Mouse (Mus musculus): ENCODE measurements around the gene Cfap74.
A peak's percentile ranks its signal among the peaks of the same experiment; 100 is the strongest.

The Cfap74 gene

DNA sequence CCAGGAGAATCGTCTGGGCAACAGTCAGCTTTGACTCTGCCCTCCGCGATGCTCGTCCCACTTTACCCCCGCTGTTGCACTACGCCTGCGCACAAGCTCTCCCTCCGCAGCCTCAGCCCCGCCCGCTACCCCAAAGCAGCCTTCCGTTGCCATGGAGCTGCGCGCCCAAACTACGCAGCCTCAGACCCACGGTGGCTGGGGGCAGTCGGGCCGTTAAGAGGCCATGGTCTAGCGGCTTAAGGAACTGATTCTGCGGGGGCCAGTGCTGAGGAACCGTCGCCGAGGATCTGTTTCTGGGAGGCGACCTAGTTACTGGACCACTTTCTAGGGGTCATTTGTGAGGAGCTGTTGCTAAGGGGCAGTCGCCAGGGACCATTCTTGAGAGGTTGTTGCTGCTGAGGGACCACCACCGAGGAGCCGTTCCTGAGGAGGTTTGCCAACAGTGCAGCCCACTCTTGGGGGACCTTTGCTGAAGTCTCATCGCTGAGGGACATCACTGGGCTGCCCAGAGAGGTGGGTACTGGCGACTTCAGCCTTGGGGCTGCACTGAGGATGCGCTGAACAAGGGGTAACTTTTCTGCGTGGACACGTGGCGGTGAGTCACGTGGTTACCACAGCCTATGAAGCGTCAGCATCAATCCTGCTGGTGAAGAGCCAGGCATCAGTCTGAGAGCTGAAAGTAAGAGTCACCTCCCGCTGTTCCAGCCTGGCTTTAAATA is at the start of gene Cfap74:
Gene Cfap74 (plus strand): TSS at position 133 of the 719 bp plus-strand sequence.
- DNase-seq (ENCODE audit: low spot score in 2 of 2): peak; percentile 29 to 45

DNA sequence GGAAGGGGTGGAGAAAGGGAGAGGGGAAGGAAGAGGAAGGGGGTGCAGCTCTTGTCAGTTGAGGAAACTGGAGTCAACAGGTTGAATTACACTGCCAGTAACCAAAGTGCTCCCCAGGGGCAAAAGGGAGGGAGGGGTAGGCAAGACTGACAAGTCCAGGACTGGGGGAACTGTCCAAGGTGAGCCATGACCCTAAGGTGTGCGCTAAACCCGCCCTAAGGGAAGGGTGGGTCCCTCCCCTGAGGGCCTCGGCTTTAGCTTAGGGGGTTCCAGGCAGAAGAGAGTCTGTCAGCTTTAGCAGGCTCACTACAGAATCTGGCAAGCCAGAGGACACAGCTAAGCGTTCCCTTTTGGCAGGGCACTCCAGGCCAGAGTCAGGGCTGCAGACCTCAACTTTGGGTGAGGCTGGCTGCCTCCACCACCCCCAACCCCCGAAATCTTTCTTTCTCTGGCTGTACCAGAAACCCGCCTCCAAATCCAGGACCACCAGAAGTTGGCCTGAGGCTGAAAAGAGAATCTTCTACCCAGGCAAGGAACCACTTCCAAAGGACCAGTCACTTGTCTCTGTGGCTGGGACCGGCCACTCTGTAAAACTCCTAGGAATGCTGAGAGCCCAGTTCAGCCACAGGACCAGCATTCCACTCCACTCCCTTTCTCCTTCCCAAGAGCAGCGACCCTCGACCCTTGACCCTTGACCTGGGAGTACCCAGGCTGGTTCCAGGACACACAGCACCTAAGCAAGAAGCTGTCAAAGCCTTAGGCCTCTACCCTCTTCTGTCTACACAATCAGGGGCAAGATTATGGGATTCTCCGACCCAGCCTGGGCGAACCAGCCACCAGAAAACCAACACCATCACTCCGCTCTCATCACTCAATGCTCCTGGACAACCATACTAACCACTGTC is 49.2 kb upstream of the Cfap74 start:
- DNase-seq (ENCODE audit: low spot score in 2 of 2): no peak

DNA sequence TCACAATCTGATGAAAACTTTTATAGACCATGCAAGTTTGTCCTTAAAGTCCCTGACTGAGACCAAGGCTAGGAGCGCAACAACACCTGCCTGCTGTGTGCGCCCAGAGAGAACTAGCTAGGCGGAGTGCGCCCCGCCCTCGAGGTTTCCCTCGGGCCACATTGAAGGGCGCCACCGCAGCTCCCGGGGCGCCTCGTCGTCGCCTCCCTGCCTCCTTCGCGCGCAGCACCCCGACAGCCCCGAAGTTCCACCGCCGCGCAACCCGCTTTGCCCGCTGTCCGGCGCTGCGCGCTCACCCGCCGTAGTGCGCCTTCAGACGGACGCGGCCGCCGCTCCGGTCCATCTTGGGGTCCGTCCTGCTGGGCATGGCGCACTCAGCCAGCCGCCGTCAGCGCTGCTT is 48.1 kb upstream of the Cfap74 start:
- DNase-seq (ENCODE audit: low spot score in 2 of 2): peak in 1 of 2 experiments; percentile 6

DNA sequence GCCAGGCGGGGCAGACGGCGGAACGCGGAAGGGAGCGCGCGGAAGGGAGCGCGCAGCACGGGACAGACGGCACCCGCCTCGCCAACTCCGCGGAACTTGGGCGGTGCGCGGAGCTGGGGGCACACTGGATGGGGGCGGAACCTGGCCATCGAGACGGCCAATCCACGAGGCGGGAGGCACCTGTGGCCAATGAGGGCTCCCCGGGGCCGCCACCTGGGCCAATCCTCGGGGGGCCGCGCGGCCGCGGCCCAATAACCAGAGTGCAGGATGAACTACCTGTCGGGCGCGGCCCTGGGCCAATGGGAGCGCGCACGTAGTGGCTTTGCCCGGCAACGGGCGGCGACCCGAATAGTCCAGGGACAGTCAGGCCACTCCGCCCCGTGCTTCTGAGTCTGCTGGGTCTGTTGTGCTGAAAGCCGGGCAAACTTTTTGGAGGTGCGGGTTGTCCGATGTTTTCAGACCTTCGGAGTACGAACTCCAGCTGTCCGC is 47.6 kb upstream of the Cfap74 start, which contains the start of gene Prkcz:
Gene Prkcz (minus strand): TSS at position 59 of the 489 bp plus-strand sequence.
- peak; percentile 76 to 78 for DNase-seq (ENCODE audit: low spot score in 2 of 2)

DNA sequence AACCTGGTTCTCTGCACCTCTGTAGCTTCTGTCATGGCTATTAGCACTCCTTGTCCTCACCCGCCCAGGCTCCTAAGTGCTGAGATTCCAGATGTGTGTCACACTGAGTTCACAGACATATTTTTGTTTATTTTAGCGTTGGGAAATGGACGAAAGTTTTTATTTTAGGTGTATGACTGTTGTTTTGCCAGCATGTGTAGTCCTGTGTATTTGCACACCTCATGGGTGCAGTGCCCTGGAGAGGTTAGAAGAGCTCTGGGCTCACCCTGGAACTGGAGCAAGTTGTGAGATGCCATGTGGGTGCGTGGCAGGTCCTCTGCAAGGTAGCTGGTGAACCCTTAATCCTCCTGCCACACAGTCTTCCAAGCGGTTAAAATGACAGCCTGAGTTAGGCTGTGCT is 46.5 kb upstream of the Cfap74 start:
- no peak for DNase-seq (ENCODE audit: low spot score in 2 of 2)

DNA sequence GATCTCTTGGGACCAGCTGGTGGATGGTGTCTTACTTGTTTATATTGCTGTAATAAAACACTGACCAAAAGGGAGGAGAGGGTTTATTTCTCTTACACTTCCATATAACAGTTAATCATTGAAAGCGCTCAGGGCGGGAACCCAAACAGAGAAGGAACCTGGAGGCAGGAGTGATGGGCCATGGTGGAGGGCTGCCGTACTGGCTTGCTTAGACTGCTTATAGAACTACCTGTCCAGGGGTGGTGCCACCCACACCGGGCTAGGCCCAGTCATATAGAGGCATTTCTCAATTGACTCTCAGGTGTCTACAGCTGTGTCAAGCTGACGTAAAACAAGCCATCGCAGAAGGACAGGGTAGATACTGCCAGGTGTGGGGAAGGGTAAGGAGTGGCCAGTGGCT is 42.2 kb upstream of the Cfap74 start:
- DNase-seq (ENCODE audit: low spot score in 2 of 2): no peak

DNA sequence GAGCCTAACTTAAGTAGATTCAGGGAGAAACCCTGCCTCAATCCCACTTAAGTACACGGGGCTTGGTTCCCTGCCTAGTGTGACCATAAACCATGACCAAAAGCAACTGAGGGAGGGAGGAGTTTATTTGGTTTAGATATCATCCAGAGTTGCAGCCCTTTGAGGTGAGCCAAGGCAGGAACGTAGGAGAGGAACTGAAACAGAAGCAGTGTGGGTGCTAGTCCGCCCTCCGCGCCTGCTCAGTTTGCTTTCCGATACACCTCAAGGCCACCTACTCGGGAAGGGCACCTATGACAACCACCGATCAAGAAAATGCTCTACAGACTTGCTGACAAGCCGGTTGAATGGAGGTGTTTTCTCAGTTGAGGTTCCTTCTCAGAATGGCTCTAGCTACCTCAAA is 41.3 kb upstream of the Cfap74 start:
- DNase-seq (ENCODE audit: low spot score in 2 of 2): no peak

DNA sequence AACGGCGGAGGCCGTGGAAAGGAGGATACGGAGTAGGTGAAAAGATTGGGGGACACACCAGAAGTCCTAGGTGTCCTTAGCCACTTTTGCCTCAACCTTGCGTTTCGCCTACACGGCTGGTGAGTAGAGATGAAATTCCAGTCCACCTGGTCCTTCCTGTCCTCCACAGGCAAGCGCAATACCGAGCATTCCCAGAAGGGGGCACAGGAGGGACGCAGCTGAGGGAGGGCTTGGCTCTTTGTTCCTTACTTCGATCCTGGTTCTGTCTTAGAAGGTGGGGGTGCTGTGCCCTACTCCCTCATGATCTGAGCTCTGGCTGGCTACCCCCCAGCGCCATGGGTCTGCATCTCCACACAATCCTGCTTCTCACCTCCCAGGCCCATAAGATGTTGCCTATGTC is 40.3 kb upstream of the Cfap74 start:
- DNase-seq (ENCODE audit: low spot score in 2 of 2): peak in 1 of 2 experiments; percentile 13

DNA sequence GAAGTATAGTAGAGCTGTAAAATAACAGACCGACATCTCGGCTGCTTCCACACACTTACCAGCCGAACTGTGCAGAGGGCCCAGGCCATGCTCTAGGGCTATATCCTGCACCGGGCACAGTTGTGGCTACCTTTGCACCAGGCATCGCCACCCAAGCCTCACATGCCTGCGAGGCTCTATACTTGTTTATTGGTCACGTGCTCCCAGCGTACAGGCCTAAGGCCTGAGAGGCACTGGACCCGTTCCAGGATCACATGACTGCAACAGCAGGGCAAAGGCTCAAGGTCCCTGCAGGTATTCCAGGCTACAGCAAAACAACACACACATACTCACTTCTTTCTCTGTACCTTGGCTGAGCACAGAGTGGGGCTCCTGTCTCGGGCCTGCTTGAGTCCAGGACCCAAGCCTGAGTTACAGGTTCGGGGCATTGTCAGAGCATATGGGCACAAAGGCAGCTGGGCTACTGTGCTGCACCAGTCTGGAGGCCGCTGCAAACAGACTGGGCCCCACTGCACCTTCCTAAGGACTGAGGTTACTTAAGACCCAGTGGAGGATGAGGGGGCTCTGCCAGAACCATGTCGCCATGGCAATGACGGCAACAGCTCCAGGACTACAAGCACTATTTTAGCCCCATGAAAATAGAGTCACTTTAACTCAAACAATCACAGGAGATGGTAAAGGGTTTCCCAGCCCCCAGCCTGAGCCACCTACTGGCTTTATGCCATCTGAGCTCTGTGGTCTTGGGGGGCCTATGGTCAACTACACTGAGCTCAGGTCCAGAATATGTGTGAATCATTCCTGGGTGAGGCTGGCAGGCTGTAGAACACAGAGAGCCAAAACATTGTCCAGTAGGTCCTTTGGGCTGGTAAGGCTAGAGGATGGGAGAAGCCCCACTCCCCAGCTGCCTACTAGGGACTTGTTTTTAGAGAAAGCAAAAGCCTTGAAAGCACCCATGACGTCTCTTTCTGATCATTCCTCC is 38.0 kb upstream of the Cfap74 start:
- no peak for DNase-seq (ENCODE audit: low spot score in 2 of 2)

DNA sequence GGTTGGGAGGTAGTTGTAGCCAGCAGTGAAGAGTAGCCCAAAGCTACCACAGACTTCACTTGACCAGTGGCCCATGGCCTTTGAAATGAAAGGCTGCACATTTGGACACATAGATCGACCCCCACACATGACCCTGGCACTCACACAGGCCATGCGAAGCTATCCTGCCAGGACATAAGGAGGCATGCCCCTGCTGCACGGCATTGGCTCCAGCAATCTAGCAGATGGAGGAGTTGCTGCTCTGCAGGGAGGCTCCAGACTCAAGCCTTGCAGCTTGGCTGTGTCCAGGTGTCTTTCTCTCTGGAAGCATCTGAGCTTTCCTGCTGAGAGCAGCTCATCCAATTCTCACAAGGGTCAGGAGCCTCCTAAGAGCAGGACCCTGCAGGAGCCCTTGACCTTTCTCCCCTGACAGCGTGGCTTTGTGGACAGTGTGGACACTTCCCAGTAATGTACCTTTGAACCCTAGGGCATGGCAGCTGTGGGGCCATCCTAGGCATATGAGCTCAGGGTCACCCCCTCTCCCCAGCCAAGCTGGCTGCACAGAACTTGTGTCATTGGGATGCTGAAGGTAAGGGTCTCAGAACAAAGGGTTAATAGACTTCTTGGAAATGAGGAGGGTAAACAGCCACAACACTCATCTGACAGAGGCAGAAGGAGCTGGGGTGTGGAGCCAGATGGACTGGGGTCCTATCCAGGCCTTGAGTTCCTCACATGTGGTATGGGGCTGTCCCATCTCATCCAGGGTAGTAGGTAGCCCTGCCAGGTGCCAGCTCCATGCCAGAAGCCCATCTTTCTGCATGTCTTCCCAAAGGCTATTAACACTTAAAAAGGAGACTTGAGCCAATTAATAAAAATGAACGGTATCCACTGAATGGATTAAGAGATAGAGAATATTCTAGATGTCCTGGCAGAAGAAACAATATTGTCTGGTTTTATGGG is 36.9 kb upstream of the Cfap74 start:
- DNase-seq (ENCODE audit: low spot score in 2 of 2): no peak

DNA sequence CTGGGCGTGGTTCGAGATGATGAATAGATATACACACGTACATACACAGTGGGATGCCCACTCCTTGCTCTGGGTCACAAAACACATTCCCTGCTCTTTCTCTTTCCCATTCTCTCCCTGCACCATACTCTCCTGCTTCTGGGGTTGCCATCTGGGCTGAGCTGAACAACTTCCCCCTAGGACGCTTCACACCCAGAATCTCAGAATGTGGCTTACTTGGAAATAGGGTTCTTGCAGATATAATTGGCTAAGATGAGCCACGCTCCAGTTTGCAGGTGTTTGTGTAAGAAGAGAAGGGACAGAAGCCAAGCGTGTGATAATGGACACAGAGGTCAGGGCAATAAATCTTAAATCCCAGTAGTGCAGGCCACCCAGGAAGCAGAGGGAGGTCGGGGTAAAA is 27.0 kb upstream of the Cfap74 start:
- no peak for DNase-seq (ENCODE audit: low spot score in 2 of 2)

DNA sequence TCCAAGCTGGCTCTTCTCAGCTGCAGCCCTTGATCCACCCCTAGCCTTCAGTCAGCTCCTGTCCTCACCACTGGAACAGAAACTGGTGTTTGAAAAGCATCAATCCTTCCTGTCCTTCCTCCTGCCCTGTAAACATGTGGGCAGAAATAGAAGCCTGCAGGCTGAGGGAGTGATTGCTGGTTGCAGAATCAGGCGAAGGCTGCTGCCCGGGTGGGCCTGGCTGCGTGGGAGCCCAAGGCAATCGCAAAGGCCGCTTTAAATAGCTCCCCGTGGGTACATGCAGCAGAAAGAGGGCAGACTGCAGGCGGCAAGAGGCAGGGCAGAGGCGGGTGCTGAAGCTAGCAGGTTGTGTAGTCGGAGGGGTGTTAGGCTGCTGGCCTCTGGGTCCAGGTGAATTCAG is 26.2 kb upstream of the Cfap74 start:
- no peak for DNase-seq (ENCODE audit: low spot score in 2 of 2)

DNA sequence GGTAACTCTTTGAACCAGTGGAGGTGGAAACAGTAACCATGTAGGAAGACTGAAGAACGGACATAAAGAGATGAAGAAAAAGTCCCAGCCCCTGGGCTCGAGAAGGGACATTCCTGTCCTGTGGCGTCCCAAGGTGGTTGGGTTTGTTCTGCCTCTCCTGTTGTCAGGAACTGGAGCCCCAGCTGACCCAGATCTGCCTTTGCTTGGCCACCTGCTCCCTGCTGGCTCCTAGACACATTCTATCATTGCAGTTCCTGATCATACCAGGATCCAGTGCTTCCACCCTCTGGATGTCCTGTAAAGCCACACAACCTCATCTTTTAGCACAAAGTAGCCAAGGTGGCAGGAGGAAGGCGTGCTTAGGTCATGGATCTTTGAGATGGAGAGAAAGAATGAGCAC is 25.7 kb upstream of the Cfap74 start:
- DNase-seq (ENCODE audit: low spot score in 2 of 2): no peak

DNA sequence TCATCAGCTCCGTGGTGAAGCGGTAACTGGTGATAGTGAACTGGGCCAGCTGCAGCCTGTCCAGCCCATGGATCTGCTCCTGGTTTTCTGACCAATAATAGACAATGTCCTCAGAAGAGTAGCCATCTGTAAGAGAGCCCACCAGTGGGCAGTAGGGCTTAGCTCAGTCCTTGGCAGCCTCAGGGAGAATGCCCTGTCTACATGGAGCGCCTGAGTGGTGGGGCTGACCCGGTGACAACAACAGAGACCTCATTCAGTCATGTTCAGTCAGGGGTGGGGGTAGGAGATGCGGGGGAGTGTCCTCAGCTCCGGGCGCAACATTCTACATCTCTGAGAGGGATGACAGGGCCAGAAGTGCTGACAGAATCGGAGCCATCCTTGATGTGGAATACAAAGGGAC is 21.8 kb upstream of the Cfap74 start:
- no peak for DNase-seq (ENCODE audit: low spot score in 2 of 2)

DNA sequence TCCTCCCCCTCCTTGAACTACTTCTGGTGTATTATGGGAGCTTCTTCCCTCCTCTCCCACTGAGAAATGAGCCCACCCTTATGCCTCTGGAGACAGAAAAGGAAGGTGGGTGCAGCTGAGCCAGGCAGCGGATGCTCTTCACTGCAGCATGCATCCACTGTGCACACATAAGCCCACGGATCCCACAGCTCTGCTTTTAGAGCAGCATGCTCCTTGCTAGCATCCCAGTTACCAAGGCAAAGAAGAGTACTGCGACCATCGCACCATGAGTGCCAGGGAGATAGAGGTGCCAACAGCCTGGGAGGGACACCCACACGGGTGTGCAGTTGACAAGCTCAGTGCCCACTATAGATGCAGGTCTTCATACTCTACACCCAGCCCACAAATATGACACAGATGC is 13.5 kb upstream of the Cfap74 start:
- no peak for DNase-seq (ENCODE audit: low spot score in 2 of 2)

DNA sequence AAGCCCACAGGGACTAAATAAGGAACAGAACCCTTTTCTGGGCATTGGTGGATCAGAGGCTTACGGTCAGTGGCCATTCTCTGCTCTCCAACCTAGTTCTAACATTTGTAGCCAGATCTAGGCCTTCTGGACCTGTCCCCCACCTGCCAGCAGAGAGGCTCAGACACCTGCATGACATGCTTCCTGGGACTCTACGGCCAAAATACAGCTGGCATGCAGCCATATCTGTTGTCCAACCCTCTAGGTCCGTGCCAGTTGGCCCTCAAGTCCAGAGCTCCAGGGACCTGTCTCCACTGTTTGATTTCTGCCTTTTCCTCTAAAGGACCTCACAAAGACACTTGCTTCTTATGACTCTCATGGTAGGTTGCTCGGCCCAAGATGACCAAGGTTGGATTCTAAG is 12.2 kb upstream of the Cfap74 start:
- DNase-seq (ENCODE audit: low spot score in 2 of 2): no peak

DNA sequence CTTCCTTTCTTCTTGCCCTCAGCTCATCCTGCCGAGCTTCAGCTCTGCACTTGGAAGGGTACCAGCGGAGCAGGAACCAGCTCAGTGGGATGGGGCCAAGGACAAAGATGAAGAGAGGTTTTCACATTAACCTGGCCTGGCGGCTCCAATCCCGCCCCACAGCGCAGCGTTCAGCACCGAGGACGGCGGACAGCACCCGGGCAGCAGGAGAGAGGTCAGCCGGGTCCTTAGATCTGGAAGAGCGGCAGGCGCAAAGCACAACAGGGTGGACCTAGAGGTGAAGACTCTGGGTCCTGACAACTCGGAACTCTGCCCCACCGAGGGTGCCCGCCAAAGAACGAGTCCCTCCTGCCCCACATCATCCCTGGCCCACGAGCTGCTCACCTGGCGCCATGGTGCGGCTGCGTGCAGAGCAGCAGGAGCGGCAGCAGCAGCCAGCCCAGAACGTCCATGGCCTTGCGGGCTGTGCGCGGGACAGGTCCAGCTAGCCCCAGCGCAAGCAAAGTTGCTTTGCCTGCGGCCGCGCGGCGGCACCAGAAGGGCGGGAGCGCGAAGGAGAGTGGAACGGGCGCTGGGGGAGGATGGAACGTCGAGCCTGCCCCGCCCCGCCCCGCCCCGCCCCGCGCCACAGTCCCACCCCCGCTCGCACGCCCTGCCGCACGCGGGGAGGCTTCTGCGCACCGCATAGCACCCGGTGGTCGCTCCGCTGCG is 11.3 kb upstream of the Cfap74 start, which contains the start of gene Gabrd:
Gene Gabrd (minus strand): TSS at position 602 of the 711 bp plus-strand sequence.
- DNase-seq (ENCODE audit: low spot score in 2 of 2): no peak

DNA sequence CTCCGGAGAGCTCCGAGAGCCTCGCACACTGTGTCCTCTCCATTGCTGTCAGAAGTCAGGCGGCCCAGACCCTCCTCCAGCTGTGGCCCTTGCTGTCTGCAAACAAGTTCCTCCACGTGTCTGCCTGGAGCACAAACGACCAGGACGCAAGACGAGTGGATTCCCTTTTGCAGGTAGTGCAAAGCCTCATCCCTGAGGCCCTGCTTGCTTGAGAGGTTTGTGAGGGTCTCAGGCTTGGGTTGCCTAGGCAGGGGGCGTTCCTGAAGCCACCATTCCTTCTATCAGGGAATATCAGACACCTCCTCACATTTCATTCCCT is 10.8 kb upstream of the Cfap74 start:
- no peak for DNase-seq (ENCODE audit: low spot score in 2 of 2)

DNA sequence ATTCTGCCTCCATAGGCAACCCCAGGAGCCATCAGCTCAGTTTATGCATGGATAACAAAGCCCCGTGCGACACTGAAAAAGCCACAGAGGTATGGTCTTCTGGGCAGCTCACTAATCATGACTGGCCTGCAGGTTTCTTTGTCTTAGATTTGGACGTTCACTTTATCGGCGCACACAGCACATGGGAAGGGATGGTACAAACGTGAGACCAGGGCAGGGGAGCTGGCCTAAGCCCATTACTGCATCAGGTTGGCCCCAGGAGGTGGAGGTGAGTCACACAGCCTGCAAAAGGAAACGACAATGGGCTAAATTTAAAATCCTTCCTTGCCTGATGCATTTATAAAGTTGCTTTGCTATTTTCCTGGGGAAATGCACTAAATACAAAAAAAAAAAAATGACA is 7.9 kb upstream of the Cfap74 start:
- DNase-seq (ENCODE audit: low spot score in 2 of 2): no peak

DNA sequence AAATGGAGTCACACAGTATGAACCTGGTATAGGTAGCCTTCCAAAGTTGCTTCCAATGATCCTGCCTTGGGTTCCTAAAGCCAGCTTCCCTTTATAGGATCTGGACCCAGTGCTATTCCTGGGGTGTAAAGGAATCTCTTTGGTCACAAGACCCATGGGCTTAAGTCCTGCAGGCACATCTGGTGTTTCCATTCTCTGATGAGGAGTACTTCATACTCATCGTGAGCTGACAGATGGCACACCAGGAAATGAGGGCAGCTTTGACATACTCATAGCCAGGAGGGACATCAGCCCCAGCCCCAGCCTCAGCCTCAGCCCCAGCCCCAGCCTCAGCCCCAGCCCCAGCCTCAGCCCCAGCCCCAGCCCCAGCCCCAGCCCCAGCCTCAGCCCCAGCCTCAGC is 6.5 kb upstream of the Cfap74 start:
- no peak for DNase-seq (ENCODE audit: low spot score in 2 of 2)

Data from spleen, postnatal 36 days (tissue).